Comparison of ENCODE assay signal across 10 mouse cellular contexts in the genomic region with DNA sequence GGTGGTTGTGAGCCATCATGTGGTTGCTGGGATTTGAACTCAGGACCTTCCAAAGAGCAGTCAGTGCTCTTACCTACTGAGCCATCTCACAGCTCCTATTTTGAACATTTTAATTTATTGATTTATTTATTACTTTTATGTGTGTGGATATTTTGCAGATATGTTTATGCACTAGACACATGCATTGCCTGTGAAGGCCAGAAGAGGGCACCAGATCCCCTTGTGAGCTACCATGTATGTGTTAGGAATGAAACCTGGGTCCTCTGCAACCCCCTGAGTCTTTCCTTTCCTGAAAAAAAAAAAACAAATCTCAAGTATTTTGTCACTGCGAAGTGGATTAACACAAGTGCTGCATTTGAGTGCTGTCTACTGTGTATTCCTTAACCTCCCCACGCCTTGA. TPM values are rescaled to one million over a fixed set of nuclear protein-coding genes. Genes with fewer than 3 reads are reported as not detected.
DNase-seq lines count a peak whose midpoint lies in the region; ATAC-seq and TF ChIP-seq lines count a peak whose summit lies in the region.
"Had no signal": no experiment of that assay in that cellular context is flagged by ENCODE, and none has a peak within 500 bp of the region (broad histone marks: within the 10 kb centered on the region; RNA-seq: fewer than 3 reads in every experiment).

No protein-coding gene starts in this region.

- 40% methylated on average over 2 of the region's 2 CpGs for WGBS in heart, postnatal 0 days

- no peak for ATAC-seq in heart, postnatal 0 days (ENCODE audit: insufficient read depth, low read depth)
- 0 out of 2 replicates have a peak, but pooled peaks have one; percentile 61 for ATAC-seq in megakaryocyte progenitor cell, adult 5-6 weeks (replicated peaks; ENCODE audit: poor library complexity)
- no peak for ATAC-seq in megakaryocyte-erythroid progenitor cell, adult 5-6 weeks (replicated peaks; ENCODE audit: low FRiP score, low TSS enrichment, poor library complexity, severe bottlenecking)

- TF ChIP-seq CTCF in heart, postnatal 0 days (IDR thresholded peaks at IDR 0.05; ENCODE audit: low read depth) = peak; percentile 54
- peak; percentile 54 for TF ChIP-seq CTCF in E14TG2a.4 (conservative IDR thresholded peaks at IDR 0.05; ENCODE audit: low read length)

- H3K27me3 ChIP-seq in heart, postnatal 0 days (ENCODE audit: control insufficient read depth, insufficient read depth, low read length) = no peaks in the 10 kb centered on the region
- H3K27me3 ChIP-seq in E14TG2a.4 (ENCODE audit: insufficient read depth, low read length) = no peaks in the 10 kb centered on the region
- H3K27me3 ChIP-seq: liver, embryonic 13.5 days; stomach, embryonic 15.5 days had no signal

- no peak for TF ChIP-seq EP300 in heart, postnatal 0 days (IDR thresholded peaks at IDR 0.05; ENCODE audit: low read depth)

- H3K4me3 ChIP-seq in heart, postnatal 0 days (ENCODE audit: low read depth, low read length) = no peak overlapping the region
- no peak overlapping the region for H3K4me3 ChIP-seq in E14TG2a.4 (replicated peaks; ENCODE audit: low read length)
- H3K4me3 ChIP-seq: liver, embryonic 13.5 days; stomach, embryonic 15.5 days had no signal

- no peak overlapping the region for H3K27ac ChIP-seq in heart, postnatal 0 days (ENCODE audit: low read depth)
- H3K27ac ChIP-seq: liver, embryonic 13.5 days; stomach, embryonic 15.5 days had no signal

- no peaks in the 10 kb centered on the region for H3K4me1 ChIP-seq in heart, postnatal 0 days (ENCODE audit: control insufficient read depth, insufficient read depth)
- H3K4me1 ChIP-seq in E14TG2a.4 (replicated peaks; ENCODE audit: low read depth, low read length) = no peaks in the 10 kb centered on the region
- H3K4me1 ChIP-seq: liver, embryonic 13.5 days; stomach, embryonic 15.5 days had no signal

- H3K36me3 ChIP-seq in heart, postnatal 0 days (replicated peaks; ENCODE audit: control insufficient read depth, insufficient read depth, low read length) = no peaks in the 10 kb centered on the region
- no peaks in the 10 kb centered on the region for H3K36me3 ChIP-seq in E14TG2a.4 (ENCODE audit: insufficient read depth, low read length)
- H3K36me3 ChIP-seq: liver, embryonic 13.5 days; stomach, embryonic 15.5 days had no signal

- H3K4me2 ChIP-seq in heart, postnatal 0 days (ENCODE audit: low read depth, low read length) = no peak overlapping the region
- H3K4me2 ChIP-seq: liver, embryonic 13.5 days; stomach, embryonic 15.5 days had no signal

- no peak for DNase-seq in heart, postnatal 0 days (ENCODE audit: low spot score)
- DNase-seq in heart, adult 11 months = no peak
- DNase-seq in c-Kit-positive CD71-negative TER-119-negative erythroid progenitor cells, embryonic 14.5 days (ENCODE audit: low read depth) = peak; percentile 13
- peak; percentile 29 to 38 for DNase-seq in frontal cortex, postnatal 25 days (ENCODE audit: low spot score in 2 of 2)
- DNase-seq in layer of hippocampus, postnatal 25 days (ENCODE audit: extremely low spot score in 1 of 2, low spot score in 1 of 2) = peak; percentile 23 to 64
- DNase-seq: liver, embryonic 13.5 days had no signal

- H3K9me3 ChIP-seq in heart, postnatal 0 days (replicated peaks; ENCODE audit: control insufficient read depth, low read length) = no peaks in the 10 kb centered on the region
- H3K9me3 ChIP-seq in E14TG2a.4 (ENCODE audit: low read length) = no peaks in the 10 kb centered on the region
- H3K9me3 ChIP-seq: liver, embryonic 13.5 days; stomach, embryonic 15.5 days had no signal

- H3K9ac ChIP-seq in heart, postnatal 0 days (replicated peaks; ENCODE audit: low read depth, low read length) = no peak overlapping the region
- H3K9ac ChIP-seq: liver, embryonic 13.5 days; stomach, embryonic 15.5 days had no signal

RNA-seq across cellular contexts. Expression of a gene that starts 30.9 kb away (rescaled TPM):
- total RNA-seq in heart, postnatal 0 days (2014; rRNA removed; ENCODE audit: low replicate concordance) = 0.35 and 0.42 TPM in 2 replicates
- 0.66 and 0.77 TPM in 2 replicates for polyA plus RNA-seq in heart, postnatal 0 days (2015; fragmentation: Nextera tagmentation; extraction: Ambion mirVana)
- total RNA-seq in layer of hippocampus, postnatal 25 days (2021) = 10 to 100 TPM; 37.8 to 47.9 TPM
- total RNA-seq in megakaryocyte progenitor cell, adult 5-6 weeks (2015) = 0.17 TPM in 1 of 2 replicates, not detected in the other
- 0.25 TPM in 1 of 2 replicates, not detected in the other for total RNA-seq in megakaryocyte progenitor cell, adult 5-6 weeks (2017)
- not detected in 2 replicates for total RNA-seq in megakaryocyte-erythroid progenitor cell, adult 5-6 weeks (2014; fragmentation: Nextera tagmentation)
- not detected in 2 replicates for total RNA-seq in megakaryocyte-erythroid progenitor cell, adult 5-6 weeks (2017)

Comparison
In these comparisons a context has a peak if more than half of its experiments do, and no peak if none do; other contexts are left out.
1. DNase-seq: peak in c-Kit-positive CD71-negative TER-119-negative erythroid progenitor cells, embryonic 14.5 days (single experiment), frontal cortex, postnatal 25 days (2 of 2) and layer of hippocampus, postnatal 25 days (2 of 2); none in heart, postnatal 0 days (single experiment) and heart, adult 11 months (single experiment).
2. RNA of a gene that starts 30.9 kb away (total RNA-seq): 37.8 to 47.9 TPM in layer of hippocampus, postnatal 25 days; 0.35 to 0.42 TPM in heart, postnatal 0 days, 0.17 to 0.25 TPM in megakaryocyte progenitor cell, adult 5-6 weeks and not detected in megakaryocyte-erythroid progenitor cell, adult 5-6 weeks; every median in the first group is over 10 times any median in the second.